Mouse (Mus musculus) stomach, embryonic 14.5 days (tissue): ENCODE data around the gene Tubgcp6. TPM values are rescaled to one million over a fixed set of nuclear protein-coding genes. Genes with fewer than 3 reads are reported as not detected.

Source experiments
- ATAC-seq: fragments of 200-750 bp; cut with Nextera tagmentation; 2 replicates; pipeline ENCODE4 v1.8.0; 2017; ENCODE audit warnings: low read depth, moderate TSS enrichment; ENCODE audit not compliant: insufficient number of reproducible peaks, insufficient read depth, low FRiP score
- H3K27ac ChIP-seq: fragments of 300-500 bp; sonication (generic); 2 replicates; pipeline ENCODE4 v1.5.1; 2014; ENCODE audit warnings: mild to moderate bottlenecking, low read length, moderate library complexity, mixed read lengths
- H3K27me3 ChIP-seq: fragments of 300-500 bp; sonication (generic); 2 replicates; pipeline ENCODE4 v1.6.1; 2014; ENCODE audit warnings: low read length, control low read depth, mixed read lengths; ENCODE audit not compliant: control insufficient read depth, insufficient read depth
- H3K36me3 ChIP-seq: fragments of 300-500 bp; sonication (generic); 2 replicates; pipeline ENCODE4 v1.6.1; 2014; ENCODE audit warnings: mild to moderate bottlenecking, control low read depth, low read length, moderate library complexity, mixed read lengths; ENCODE audit not compliant: control insufficient read depth, insufficient read depth
- H3K4me1 ChIP-seq: fragments of 300-500 bp; sonication (generic); 2 replicates; pipeline ENCODE4 v1.6.1; 2014; ENCODE audit warnings: low read length, control low read depth, mixed read lengths; ENCODE audit not compliant: control insufficient read depth, insufficient read depth
- H3K4me2 ChIP-seq: fragments of 300-500 bp; sonication (generic); replicated peaks from 2 replicates; pipeline ENCODE4 v1.6.1; 2014; ENCODE audit warnings: low read depth, low read length, control low read depth
- H3K4me3 ChIP-seq: fragments of 300-500 bp; sonication (generic); 2 replicates; pipeline ENCODE4 v1.5.1; 2014; ENCODE audit warnings: low read depth, low read length, control low read depth
- H3K9ac ChIP-seq: fragments of 300-500 bp; sonication (generic); replicated peaks from 2 replicates; pipeline ENCODE4 v1.6.1; 2014; ENCODE audit warnings: low read depth, mild to moderate bottlenecking, control low read depth, low read length, moderate library complexity, mixed read lengths
- H3K9me3 ChIP-seq: fragments of 300-500 bp; sonication (generic); 2 replicates; pipeline ENCODE4 v1.6.1; 2016; ENCODE audit warnings: low read depth, low read length, control low read depth; ENCODE audit not compliant: control insufficient read depth
- WGBS: fragments of 180-500 bp; shearing (Covaris S2); extraction: QIAGEN DNeasy Blood & Tissue Kit; methylation state at CpG from one replicate; pipeline ENCODE4 v1.1.7; 2014; 5-methylcytosine and 5-hydroxymethylcytosine counted together
- polyA plus RNA-seq: library from polyadenylated mRNA; unstranded; fragments of >200 nt; fragmentation: Nextera tagmentation; extraction: Ambion mirVana; gene quantifications from 2 replicates; pipeline ENCODE4 v1.2.1, GENCODE M21; 2014

Gene Tubgcp6
- polyA plus RNA-seq, 1 experiment from 2014 or later: 17.2 TPM

- Histone ChIP-seq H3K4me2 (no peak overlapping the region), H3K27ac (no peak overlapping the region), H3K4me1 (0 out of 2 replicates have a peak, but pooled peaks cover 5% of the 10 kb centered on the region), H3K36me3 (peaks cover 90% of the 10 kb centered on the region), H3K27me3 (no peaks in the 10 kb centered on the region), H3K9ac (no peak overlapping the region), H3K9me3 (no peaks in the 10 kb centered on the region), H3K4me3 (no peak overlapping the region)
- WGBS: 93% methylated on average over 16 of the region's 16 CpGs
- ATAC-seq: no peak
Observed at GRCm38 (mm10) chr15:89158516-89158915, 35.6 kb upstream of the Tubgcp6 start.

- Histone ChIP-seq H3K9ac (no peak overlapping the region), H3K4me1 (0 out of 2 replicates have a peak, but pooled peaks cover 5% of the 10 kb centered on the region), H3K27ac (no peak overlapping the region), H3K4me2 (no peak overlapping the region), H3K36me3 (peaks cover 84% of the 10 kb centered on the region), H3K4me3 (no peak overlapping the region), H3K27me3 (no peaks in the 10 kb centered on the region), H3K9me3 (no peaks in the 10 kb centered on the region)
- 65% methylated on average over 7 of the region's 7 CpGs for WGBS
- ATAC-seq: no peak
Observed at GRCm38 (mm10) chr15:89157954-89158353, 35.0 kb upstream of the Tubgcp6 start.

- Histone ChIP-seq H3K4me2 (no peak overlapping the region), H3K9ac (no peak overlapping the region), H3K36me3 (peaks cover 32% of the 10 kb centered on the region), H3K27me3 (peaks cover 11% of the 10 kb centered on the region), H3K4me1 (peaks cover 10% of the 10 kb centered on the region), H3K9me3 (no peaks in the 10 kb centered on the region), H3K4me3 (no peak overlapping the region), H3K27ac (no peak overlapping the region)
- no peak for ATAC-seq
Observed at GRCm38 (mm10) chr15:89152312-89152711, 29.4 kb upstream of the Tubgcp6 start.

GRCm38 (mm10) chr15:89150041-89150390 lies 27.1 kb upstream of the Tubgcp6 start:
- ATAC-seq: no peak
- Histone ChIP-seq H3K4me2 (peak overlapping the region; percentile 96), H3K9me3 (no peaks in the 10 kb centered on the region), H3K4me3 (peak overlapping the region; percentile 62), H3K36me3 (peaks cover 9% of the 10 kb centered on the region; the same call in 1 of the 2 replicates), H3K27me3 (peaks cover 13% of the 10 kb centered on the region), H3K4me1 (peaks cover 17% of the 10 kb centered on the region), H3K27ac (no peak overlapping the region), H3K9ac (peak overlapping the region; percentile 3; the same call in 1 of the 2 replicates)
- 2% methylated on average over 13 of the region's 13 CpGs for WGBS

- Histone ChIP-seq H3K27me3 (peaks cover 13% of the 10 kb centered on the region), H3K27ac (peak within 1 kb of the TSS; percentile 44; the same call in 1 of the 2 replicates), H3K4me1 (peaks cover 17% of the 10 kb centered on the region)
Observed at GRCm38 (mm10) chr15:89149271-89150040, 26.5 kb upstream of the Tubgcp6 start, which contains the start of gene Mapk11. TSS of gene Mapk11 (minus strand) at chr15:89149628.

GRCm38 (mm10) chr15:89148496-89149270 lies 25.8 kb upstream of the Tubgcp6 start:
- Histone ChIP-seq H3K27me3 (peaks cover 13% of the 10 kb centered on the region), H3K4me2 (peak overlapping the region; percentile 96), H3K4me1 (peaks cover 17% of the 10 kb centered on the region), H3K9ac (peak overlapping the region; percentile 42), H3K36me3 (no peaks in the 10 kb centered on the region), H3K9me3 (no peaks in the 10 kb centered on the region), H3K4me3 (peak overlapping the region; percentile 62), H3K27ac (no peak overlapping the region)
- WGBS: 10% methylated on average over 25 of the region's 25 CpGs
- ATAC-seq: no peak

More at GRCm38 (mm10) chr15:89149271-89150040, 26.5 kb upstream of the Tubgcp6 start, which contains the start of gene Mapk11:
- WGBS: 1% methylated on average over 60 of the region's 61 CpGs
- Histone ChIP-seq H3K4me2 (peak within 1 kb of the TSS; percentile 96), H3K9me3 (no peaks in the 10 kb centered on the region), H3K4me3 (peak within 1 kb of the TSS; percentile 62), H3K36me3 (peaks cover 4% of the 10 kb centered on the region; the same call in 1 of the 2 replicates), H3K9ac (peak within 1 kb of the TSS; percentile 42)
- peak; percentile 50; the same call in 1 of the 2 replicates for ATAC-seq

GRCm38 (mm10) chr15:89147895-89148294 lies 25.0 kb upstream of the Tubgcp6 start:
- Histone ChIP-seq H3K4me3 (0 out of 2 replicates have a peak overlapping the region, but pooled peaks have one; percentile 62), H3K9ac (no peak overlapping the region), H3K36me3 (no peaks in the 10 kb centered on the region), H3K4me2 (no peak overlapping the region; the same call in 1 of the 2 replicates), H3K4me1 (peaks cover 17% of the 10 kb centered on the region), H3K9me3 (no peaks in the 10 kb centered on the region), H3K27ac (no peak overlapping the region), H3K27me3 (peaks cover 13% of the 10 kb centered on the region)
- 58% methylated on average over 4 of the region's 4 CpGs for WGBS
- no peak for ATAC-seq

- no peak overlapping the region for H3K9ac ChIP-seq
- H3K4me1 ChIP-seq: peaks cover 17% of the 10 kb centered on the region
- no peaks in the 10 kb centered on the region for H3K36me3 ChIP-seq
- 0 out of 2 replicates have a peak overlapping the region, but pooled peaks have one; percentile 36 for H3K4me2 ChIP-seq
- no peaks in the 10 kb centered on the region for H3K9me3 ChIP-seq
- no peak overlapping the region for H3K4me3 ChIP-seq
- WGBS: 23% methylated on average over 10 of the region's 10 CpGs
- no peak for ATAC-seq
- no peak overlapping the region for H3K27ac ChIP-seq
- H3K27me3 ChIP-seq: peaks cover 13% of the 10 kb centered on the region
Observed at GRCm38 (mm10) chr15:89147456-89147855, 24.5 kb upstream of the Tubgcp6 start.
